Mouse (Mus musculus) heart, postnatal 0 days (tissue): ENCODE data around the gene Atp2b4.

Source experiments
- CTCF ChIP-seq: IDR thresholded peaks from 2 replicates; pipeline ENCODE4 v1.5.1; 2016; ENCODE audit warnings: antibody characterized with exemption, control low read depth, low read depth
- EP300 ChIP-seq: IDR thresholded peaks from 2 replicates; pipeline ENCODE4 v1.6.1; 2016; ENCODE audit warnings: antibody characterized with exemption, low read depth

GRCm38 (mm10) chr1:133793646-133794045 lies 7.2 kb downstream of the Atp2b4 start:
- TF ChIP-seq CTCF (no peak), EP300 (no peak)
